In genomic region chr19:6911101-6912074, GRCm38 (mm10) we compare ENCODE assay signal across 10 mouse cellular contexts. TPM values are rescaled to one million over a fixed set of nuclear protein-coding genes. Genes with fewer than 3 reads are reported as not detected.
DNase-seq lines count a peak whose midpoint lies in the region; ATAC-seq and TF ChIP-seq lines count a peak whose summit lies in the region.
"Had no signal": no experiment of that assay in that cellular context is flagged by ENCODE, and none has a peak within 500 bp of the region (broad histone marks: within the 10 kb centered on the region; RNA-seq: fewer than 3 reads in every experiment).

No protein-coding gene starts in this region.

- no peaks in the 10 kb centered on the region for H3K27me3 ChIP-seq in heart, embryonic 10.5 days (ENCODE audit: insufficient read depth, poor library complexity, severe bottlenecking)
- no peaks in the 10 kb centered on the region for H3K27me3 ChIP-seq in E14TG2a.4 (ENCODE audit: insufficient read depth, low read length)
- no peaks in the 10 kb centered on the region for H3K27me3 ChIP-seq in embryonic facial prominence, embryonic 15.5 days
- H3K27me3 ChIP-seq in liver, embryonic 12.5 days (replicated peaks): no peaks in the 10 kb centered on the region
- H3K27me3 ChIP-seq: Patski had no signal

- peak overlapping the region; percentile 17; the same call in 1 of the 2 replicates for H3K27ac ChIP-seq in heart, embryonic 10.5 days
- H3K27ac ChIP-seq in embryonic facial prominence, embryonic 15.5 days (replicated peaks): no peak overlapping the region
- peak overlapping the region; percentile 67 for H3K27ac ChIP-seq in liver, embryonic 12.5 days

- WGBS in heart, embryonic 10.5 days: 83% methylated on average over 19 of the region's 19 CpGs
- 83% methylated on average over 19 of the region's 19 CpGs for WGBS in embryonic facial prominence, embryonic 15.5 days
- WGBS in liver, embryonic 12.5 days (ENCODE audit: insufficient replicate concordance): 78% methylated on average over 19 of the region's 19 CpGs

- TF ChIP-seq CTCF in E14TG2a.4 (conservative IDR thresholded peaks at IDR 0.05; ENCODE audit: low read length): no peak

- H3K4me3 ChIP-seq in heart, embryonic 10.5 days: peak overlapping the region; percentile 76
- peak overlapping the region; percentile 86 for H3K4me3 ChIP-seq in E14TG2a.4 (replicated peaks; ENCODE audit: low read length)
- peak overlapping the region; percentile 66 for H3K4me3 ChIP-seq in embryonic facial prominence, embryonic 15.5 days (replicated peaks)
- peak overlapping the region; percentile 78 for H3K4me3 ChIP-seq in liver, embryonic 12.5 days

- no peak overlapping the region for H3K9ac ChIP-seq in embryonic facial prominence, embryonic 15.5 days
- peak overlapping the region; percentile 82 for H3K9ac ChIP-seq in liver, embryonic 12.5 days

- peak; percentile 74 for DNase-seq in heart, embryonic 10.5 days (ENCODE audit: low spot score)
- DNase-seq in heart, postnatal 36 days: no peak
- no peak for DNase-seq in lung, postnatal 4 days
- no peak for DNase-seq in ovary, postnatal 10 days (ENCODE audit: low spot score)
- no peak for DNase-seq in urinary bladder, postnatal 25 days (ENCODE audit: low spot score)

- peak overlapping the region; percentile 70 for H3K4me2 ChIP-seq in embryonic facial prominence, embryonic 15.5 days (replicated peaks)
- peak overlapping the region; percentile 90 for H3K4me2 ChIP-seq in liver, embryonic 12.5 days

- peaks cover 44% of the 10 kb centered on the region for H3K36me3 ChIP-seq in heart, embryonic 10.5 days
- peaks cover 53% of the 10 kb centered on the region for H3K36me3 ChIP-seq in E14TG2a.4 (ENCODE audit: insufficient read depth, low read length)
- H3K36me3 ChIP-seq in embryonic facial prominence, embryonic 15.5 days: peaks cover 35% of the 10 kb centered on the region
- peaks cover 49% of the 10 kb centered on the region for H3K36me3 ChIP-seq in liver, embryonic 12.5 days

- peaks cover 46% of the 10 kb centered on the region for H3K4me1 ChIP-seq in heart, embryonic 10.5 days
- H3K4me1 ChIP-seq in E14TG2a.4 (replicated peaks; ENCODE audit: low read depth, low read length): peaks cover 68% of the 10 kb centered on the region
- H3K4me1 ChIP-seq in embryonic facial prominence, embryonic 15.5 days: peaks cover 26% of the 10 kb centered on the region
- peaks cover 56% of the 10 kb centered on the region for H3K4me1 ChIP-seq in liver, embryonic 12.5 days

- H3K9me3 ChIP-seq in heart, embryonic 10.5 days: no peaks in the 10 kb centered on the region
- no peaks in the 10 kb centered on the region for H3K9me3 ChIP-seq in E14TG2a.4 (ENCODE audit: low read length)
- no peaks in the 10 kb centered on the region for H3K9me3 ChIP-seq in embryonic facial prominence, embryonic 15.5 days (replicated peaks)
- H3K9me3 ChIP-seq in liver, embryonic 12.5 days (replicated peaks): no peaks in the 10 kb centered on the region

- ATAC-seq in embryonic facial prominence, embryonic 15.5 days (ENCODE audit: insufficient number of reproducible peaks, low FRiP score, low TSS enrichment, low read depth): no peak
- ATAC-seq in liver, embryonic 12.5 days: no peak
- ATAC-seq: Patski had no signal

- intact Hi-C loops in heart, postnatal 36 days (cut with DNase I): no loop called here

RNA-seq across cellular contexts. Expression of gene Prdx5, which starts 1.5 kb away (rescaled TPM):
- 166 and 169 TPM in 2 replicates for polyA plus RNA-seq in heart, embryonic 10.5 days (2016; fragmentation: Nextera tagmentation; extraction: Ambion mirVana)
- 100 to 1,000 TPM; 693 to 776 TPM for total RNA-seq in heart, postnatal 36 days (2021)
- 321 and 330 TPM in 2 replicates for polyA plus RNA-seq in embryonic facial prominence, embryonic 15.5 days (2015; fragmentation: Nextera tagmentation; extraction: Ambion mirVana)
- polyA plus RNA-seq in liver, embryonic 12.5 days (2016; fragmentation: Nextera tagmentation; extraction: Ambion mirVana): 94.2 and 101 TPM in 2 replicates

RNA-seq across cellular contexts. Expression of gene Trmt112, which starts 1.9 kb away (rescaled TPM):
- 89.9 and 116 TPM in 2 replicates for polyA plus RNA-seq in heart, embryonic 10.5 days (2016; fragmentation: Nextera tagmentation; extraction: Ambion mirVana)
- 10 to 100 TPM; 27.8 to 30.3 TPM for total RNA-seq in heart, postnatal 36 days (2021)
- 137 and 138 TPM in 2 replicates for polyA plus RNA-seq in embryonic facial prominence, embryonic 15.5 days (2015; fragmentation: Nextera tagmentation; extraction: Ambion mirVana)
- 115 TPM in 2 replicates for polyA plus RNA-seq in liver, embryonic 12.5 days (2016; fragmentation: Nextera tagmentation; extraction: Ambion mirVana)

RNA-seq across cellular contexts. Expression of gene Esrra, which starts 10.2 kb away (rescaled TPM):
- 23.1 and 29.4 TPM in 2 replicates for polyA plus RNA-seq in heart, embryonic 10.5 days (2016; fragmentation: Nextera tagmentation; extraction: Ambion mirVana)
- total RNA-seq in heart, postnatal 36 days (2021): 100 to 1,000 TPM; 146 to 154 TPM
- polyA plus RNA-seq in embryonic facial prominence, embryonic 15.5 days (2015; fragmentation: Nextera tagmentation; extraction: Ambion mirVana): 15.2 and 16.1 TPM in 2 replicates
- polyA plus RNA-seq in liver, embryonic 12.5 days (2016; fragmentation: Nextera tagmentation; extraction: Ambion mirVana): 6.5 and 6.8 TPM in 2 replicates

RNA-seq across cellular contexts. Expression of gene Catsperz, which starts 13.8 kb away (rescaled TPM):
- 2.3 and 2.4 TPM in 2 replicates for polyA plus RNA-seq in heart, embryonic 10.5 days (2016; fragmentation: Nextera tagmentation; extraction: Ambion mirVana)
- total RNA-seq in heart, postnatal 36 days (2021): not detected
- 4.0 and 5.1 TPM in 2 replicates for polyA plus RNA-seq in embryonic facial prominence, embryonic 15.5 days (2015; fragmentation: Nextera tagmentation; extraction: Ambion mirVana)
- polyA plus RNA-seq in liver, embryonic 12.5 days (2016; fragmentation: Nextera tagmentation; extraction: Ambion mirVana): 0.80 and 0.93 TPM in 2 replicates
- total RNA-seq: neutrophil, adult 5-6 weeks had no signal

RNA-seq across cellular contexts. Expression of gene Kcnk4, which starts 22.9 kb away (rescaled TPM):
- 0.25 and 0.32 TPM in 2 replicates for polyA plus RNA-seq in heart, embryonic 10.5 days (2016; fragmentation: Nextera tagmentation; extraction: Ambion mirVana)
- not detected for total RNA-seq in heart, postnatal 36 days (2021)
- 1.4 and 1.7 TPM in 2 replicates for polyA plus RNA-seq in embryonic facial prominence, embryonic 15.5 days (2015; fragmentation: Nextera tagmentation; extraction: Ambion mirVana)
- polyA plus RNA-seq in liver, embryonic 12.5 days (2016; fragmentation: Nextera tagmentation; extraction: Ambion mirVana): 0.05 TPM in 1 of 2 replicates, not detected in the other
- total RNA-seq: neutrophil, adult 5-6 weeks had no signal
